Mouse (Mus musculus) neural tube, embryonic 11.5 days (tissue): ENCODE data around the gene Col5a1. TPM values are rescaled to one million over a fixed set of nuclear protein-coding genes. Genes with fewer than 3 reads are reported as not detected.

Experiments used
- ATAC-seq: fragments of 200-750 bp; cut with Nextera tagmentation; 2 replicates; pipeline ENCODE4 v1.8.0; 2017; ENCODE audit warnings: moderate number of reproducible peaks, mild to moderate bottlenecking, moderate TSS enrichment, moderate library complexity; ENCODE audit not compliant: insufficient read depth, low FRiP score, low TSS enrichment
- DNase-seq: peaks from one replicate; pipeline ENCODE4 v3.0.0-alpha.2; 2015; ENCODE audit warnings: low spot score
- H3K27ac ChIP-seq: fragments of 300-500 bp; sonication (generic); 2 replicates; pipeline ENCODE4 v1.5.1; 2014; ENCODE audit warnings: low read depth, mild to moderate bottlenecking, low read length
- H3K27me3 ChIP-seq: fragments of 300-500 bp; sonication (generic); 2 replicates; pipeline ENCODE4 v1.6.1; 2014; ENCODE audit warnings: mild to moderate bottlenecking, low read length, mixed read lengths; ENCODE audit not compliant: control insufficient read depth, insufficient read depth
- H3K36me3 ChIP-seq: fragments of 300-500 bp; sonication (generic); 2 replicates; pipeline ENCODE4 v1.6.1; 2014; ENCODE audit warnings: mild to moderate bottlenecking, low read length, moderate library complexity, mixed read lengths; ENCODE audit not compliant: control insufficient read depth, insufficient read depth
- H3K4me1 ChIP-seq: fragments of 300-500 bp; sonication (generic); 2 replicates; pipeline ENCODE4 v1.6.1; 2014; ENCODE audit warnings: low read length, mixed read lengths; ENCODE audit not compliant: control insufficient read depth, insufficient read depth
- H3K4me2 ChIP-seq: fragments of 300-500 bp; sonication (generic); 2 replicates; pipeline ENCODE4 v1.6.1; 2014; ENCODE audit warnings: low read depth, mild to moderate bottlenecking, moderate library complexity
- H3K4me3 ChIP-seq: fragments of 300-500 bp; sonication (generic); 2 replicates; pipeline ENCODE4 v1.5.1; 2014; ENCODE audit warnings: low read depth, low read length
- H3K9ac ChIP-seq: fragments of 300-500 bp; sonication (generic); 2 replicates; pipeline ENCODE4 v1.6.1; 2014; ENCODE audit warnings: mild to moderate bottlenecking, low read length
- H3K9me3 ChIP-seq: fragments of 300-500 bp; sonication (generic); 2 replicates; pipeline ENCODE4 v1.6.1; 2016; ENCODE audit warnings: low read length; ENCODE audit not compliant: control insufficient read depth
- WGBS: fragments of 180-500 bp; shearing (Covaris S2); extraction: QIAGEN DNeasy Blood & Tissue Kit; methylation state at CpG from one replicate; pipeline ENCODE4 v1.1.7; 2014; 5-methylcytosine and 5-hydroxymethylcytosine counted together
- polyA plus RNA-seq: library from polyadenylated mRNA; unstranded; fragments of >200 nt; fragmentation: Nextera tagmentation; extraction: Ambion mirVana; gene quantifications from 2 replicates; pipeline ENCODE4 v1.2.1, GENCODE M21; 2014

The Col5a1 gene
- polyA plus RNA-seq, 1 experiment from 2014 or later, result 28.1 TPM

- Histone ChIP-seq H3K4me2 (no peak overlapping the region), H3K9me3 (no peaks in the 10 kb centered on the region), H3K9ac (no peak overlapping the region), H3K4me3 (no peak overlapping the region), H3K36me3 (no peaks in the 10 kb centered on the region), H3K27ac (no peak overlapping the region), H3K4me1 (no peaks in the 10 kb centered on the region), H3K27me3 (no peaks in the 10 kb centered on the region)
- DNase-seq (peak; percentile 5), ATAC-seq (no peak)
- 86% methylated on average over 12 of the region's 12 CpGs for WGBS
Measured at GRCm38 (mm10) chr2:28037505-28038390, 151.5 kb downstream of the Col5a1 start.

DNA sequence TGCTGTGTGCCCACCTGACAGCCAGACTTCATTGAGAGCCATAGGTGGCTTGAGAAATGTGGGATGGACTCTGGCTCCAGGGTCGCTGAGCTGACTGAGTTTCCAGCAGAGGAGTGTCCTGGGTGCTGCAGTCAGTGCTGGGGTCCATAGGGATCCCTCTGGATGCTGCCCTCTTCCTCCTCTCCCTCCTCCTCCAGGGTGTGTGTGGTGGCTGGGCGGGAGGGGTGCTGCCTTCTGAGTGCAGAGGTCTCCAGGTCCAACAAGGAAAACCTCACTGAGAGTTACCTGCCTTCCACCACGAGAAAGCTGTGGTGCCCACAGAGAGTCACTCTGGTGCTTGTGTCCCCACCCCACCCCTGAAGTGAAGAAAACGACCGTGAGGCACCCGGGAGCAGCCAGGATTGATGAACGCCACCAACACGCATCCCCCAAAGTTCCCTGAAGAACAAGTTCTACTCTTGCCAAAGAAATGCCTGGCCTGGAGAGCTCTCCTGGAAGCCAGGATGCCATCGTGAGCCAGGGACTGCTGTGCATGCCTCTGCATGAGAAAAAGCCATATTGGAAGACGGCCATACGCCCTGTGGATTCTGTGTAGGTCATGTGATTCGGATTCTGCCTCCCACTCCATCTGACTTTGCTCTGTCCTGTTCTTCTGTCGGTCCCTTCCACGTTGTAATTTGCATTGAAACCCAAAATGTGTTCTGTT, 152.3 kb downstream of the Col5a1 start:
- no peaks in the 10 kb centered on the region for H3K27me3 ChIP-seq
- DNase-seq (no peak), ATAC-seq (no peak)
- H3K4me2 ChIP-seq, result no peak overlapping the region
- H3K4me1 ChIP-seq, result no peaks in the 10 kb centered on the region
- no peaks in the 10 kb centered on the region for H3K36me3 ChIP-seq
- H3K4me3 ChIP-seq, result no peak overlapping the region
- H3K27ac ChIP-seq, result no peak overlapping the region
- no peak overlapping the region for H3K9ac ChIP-seq
- 82% methylated on average over 14 of the region's 14 CpGs for WGBS
- H3K9me3 ChIP-seq, result no peaks in the 10 kb centered on the region

GRCm38 (mm10) chr2:28039647-28040325, 153.6 kb downstream of the Col5a1 start:
- no peaks in the 10 kb centered on the region for H3K36me3 ChIP-seq
- no peak overlapping the region for H3K4me2 ChIP-seq
- no peak overlapping the region for H3K4me3 ChIP-seq
- DNase-seq (no peak), ATAC-seq (no peak)
- H3K4me1 ChIP-seq, result no peaks in the 10 kb centered on the region
- no peaks in the 10 kb centered on the region for H3K9me3 ChIP-seq
- no peaks in the 10 kb centered on the region for H3K27me3 ChIP-seq
- WGBS, result 90% methylated on average over 10 of the region's 10 CpGs
- no peak overlapping the region for H3K9ac ChIP-seq
- H3K27ac ChIP-seq, result no peak overlapping the region

DNA sequence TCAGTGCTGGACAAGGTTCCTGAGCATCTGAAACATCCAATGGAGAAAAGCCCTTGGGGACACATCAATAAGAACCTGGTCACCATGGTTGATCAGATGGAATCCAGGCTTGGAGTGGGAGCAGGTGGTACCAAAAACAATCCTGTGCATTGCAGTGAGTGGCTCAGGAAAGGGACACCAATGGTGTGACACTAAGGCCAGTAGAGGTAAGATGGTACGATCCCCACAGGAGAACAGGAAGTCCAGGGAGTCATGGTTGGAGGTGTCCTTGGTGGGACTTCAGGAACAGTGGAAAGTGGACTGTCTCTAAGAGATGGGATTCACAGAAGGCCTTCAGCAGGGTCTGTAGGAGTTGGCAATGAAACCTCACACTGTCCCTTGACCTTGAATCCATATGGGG, 154.2 kb downstream of the Col5a1 start:
- Histone ChIP-seq H3K4me3 (no peak overlapping the region), H3K9ac (no peak overlapping the region), H3K27me3 (no peaks in the 10 kb centered on the region), H3K4me1 (no peaks in the 10 kb centered on the region), H3K27ac (no peak overlapping the region), H3K9me3 (no peaks in the 10 kb centered on the region), H3K4me2 (no peak overlapping the region), H3K36me3 (no peaks in the 10 kb centered on the region)
- no peak for DNase-seq
- 89% methylated on average over 1 of the region's 1 CpGs for WGBS
- no peak for ATAC-seq

DNA sequence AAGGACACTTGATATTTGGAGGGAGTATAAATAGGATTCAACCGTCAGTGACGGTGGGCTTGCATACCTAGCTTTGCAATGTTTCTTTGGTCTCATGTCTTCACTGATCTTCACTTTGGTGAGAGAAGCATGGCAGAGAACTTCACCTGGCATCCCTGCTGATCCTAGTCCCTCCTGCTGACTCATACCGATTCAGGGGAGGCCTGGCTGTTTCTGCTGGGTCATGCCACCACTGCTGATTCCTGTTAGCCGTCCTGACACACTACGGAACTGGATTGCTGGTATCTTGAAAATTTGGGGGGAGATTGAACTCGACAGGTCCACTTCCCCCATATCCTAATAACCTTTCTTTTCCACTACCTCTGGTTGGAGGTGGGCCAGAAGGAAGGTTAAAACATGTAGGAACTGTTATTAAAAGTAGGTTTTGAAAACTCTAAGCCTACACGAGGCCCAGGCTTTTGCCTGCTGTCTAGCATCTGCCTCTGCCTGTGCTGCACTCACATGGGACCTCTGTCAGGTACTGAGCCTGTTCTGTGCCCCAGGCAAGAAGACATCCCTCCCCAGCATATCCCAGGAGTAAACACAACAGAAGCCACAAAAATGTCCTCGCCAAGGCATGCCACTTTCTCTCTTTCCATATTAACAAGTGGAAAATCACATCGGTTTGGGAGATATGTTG, 158.8 kb downstream of the Col5a1 start:
- DNase-seq, result no peak
- WGBS, result 85% methylated on average over 9 of the region's 9 CpGs
- no peak for ATAC-seq

GRCm38 (mm10) chr2:28046311-28046710, 160.1 kb downstream of the Col5a1 start:
- 78% methylated on average over 6 of the region's 6 CpGs for WGBS

More for the DNA sequence above, 158.8 kb downstream of the Col5a1 start:
- Histone ChIP-seq H3K4me2 (no peak overlapping the region), H3K9ac (no peak overlapping the region), H3K4me1 (no peaks in the 10 kb centered on the region), H3K27me3 (no peaks in the 10 kb centered on the region), H3K9me3 (no peaks in the 10 kb centered on the region), H3K36me3 (no peaks in the 10 kb centered on the region), H3K27ac (no peak overlapping the region), H3K4me3 (no peak overlapping the region)

DNA sequence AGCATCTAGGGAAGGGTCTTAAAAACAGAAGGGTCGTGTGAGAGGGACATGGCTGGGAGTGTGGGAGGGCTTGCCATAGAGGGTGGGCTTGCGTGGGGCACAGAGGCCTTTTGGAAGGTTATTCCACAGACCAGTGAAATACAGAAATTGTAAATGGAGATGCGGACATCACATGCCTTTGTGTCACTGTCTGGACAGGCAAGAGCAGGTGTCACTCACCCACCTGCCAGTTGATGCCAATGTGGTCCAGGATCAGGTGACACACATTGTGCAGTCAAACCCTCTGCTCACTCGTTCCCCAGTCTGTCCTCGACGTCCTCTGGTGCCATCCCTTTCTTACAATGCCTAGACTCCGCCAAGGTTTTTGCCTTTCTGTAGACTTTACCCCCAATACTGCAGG, 160.9 kb downstream of the Col5a1 start:
- H3K4me3 ChIP-seq, result no peak overlapping the region
- no peaks in the 10 kb centered on the region for H3K4me1 ChIP-seq
- ATAC-seq (no peak), DNase-seq (no peak)
- no peak overlapping the region for H3K27ac ChIP-seq
- no peaks in the 10 kb centered on the region for H3K27me3 ChIP-seq
- WGBS, result 82% methylated on average over 7 of the region's 7 CpGs
- H3K4me2 ChIP-seq, result no peak overlapping the region
- no peaks in the 10 kb centered on the region for H3K9me3 ChIP-seq
- no peaks in the 10 kb centered on the region for H3K36me3 ChIP-seq
- H3K9ac ChIP-seq, result no peak overlapping the region

More at GRCm38 (mm10) chr2:28046311-28046710, 160.1 kb downstream of the Col5a1 start:
- H3K36me3 ChIP-seq, result no peaks in the 10 kb centered on the region
- no peak for DNase-seq
- H3K4me1 ChIP-seq, result no peaks in the 10 kb centered on the region
- no peak overlapping the region for H3K4me3 ChIP-seq
- H3K9ac ChIP-seq, result no peak overlapping the region
- ATAC-seq, result no peak
- no peak overlapping the region for H3K27ac ChIP-seq
- no peaks in the 10 kb centered on the region for H3K9me3 ChIP-seq
- H3K27me3 ChIP-seq, result no peaks in the 10 kb centered on the region
- H3K4me2 ChIP-seq, result no peak overlapping the region

GRCm38 (mm10) chr2:28059922-28060321, 173.7 kb downstream of the Col5a1 start:
- Histone ChIP-seq H3K4me1 (no peaks in the 10 kb centered on the region), H3K9me3 (no peaks in the 10 kb centered on the region), H3K27me3 (no peaks in the 10 kb centered on the region), H3K9ac (no peak overlapping the region), H3K36me3 (no peaks in the 10 kb centered on the region), H3K4me3 (no peak overlapping the region), H3K27ac (no peak overlapping the region), H3K4me2 (no peak overlapping the region)
- no peak for DNase-seq
- 94% methylated on average over 1 of the region's 1 CpGs for WGBS
- ATAC-seq, result no peak
